Mouse (Mus musculus) lung, embryonic 16.5 days (tissue): ENCODE data around the gene Ints3. TPM values are rescaled to one million over a fixed set of nuclear protein-coding genes. Genes with fewer than 3 reads are reported as not detected.

Source experiments
- ATAC-seq: fragments of 200-750 bp; cut with Nextera tagmentation; 2 replicates; pipeline ENCODE4 v1.8.0; 2017; ENCODE audit warnings: low read depth, mild to moderate bottlenecking, moderate library complexity
- H3K27ac ChIP-seq: fragments of 300-500 bp; sonication (generic); 2 replicates; pipeline ENCODE4 v1.5.1; 2014; ENCODE audit warnings: mild to moderate bottlenecking, control low read depth, low read length
- H3K27me3 ChIP-seq: fragments of 300-500 bp; sonication (generic); 2 replicates; pipeline ENCODE4 v1.6.1; 2014; ENCODE audit warnings: low read depth, low read length, mixed read lengths; ENCODE audit not compliant: control insufficient read depth, insufficient read depth
- H3K36me3 ChIP-seq: fragments of 300-500 bp; sonication (generic); 2 replicates; pipeline ENCODE4 v1.6.1; 2014; ENCODE audit warnings: low read length; ENCODE audit not compliant: control insufficient read depth, insufficient read depth
- H3K4me1 ChIP-seq: fragments of 300-500 bp; sonication (generic); replicated peaks from 2 replicates; pipeline ENCODE4 v1.6.1; 2014; ENCODE audit warnings: low read length, mixed read lengths; ENCODE audit not compliant: control insufficient read depth, insufficient read depth
- H3K4me2 ChIP-seq: fragments of 300-500 bp; sonication (generic); 2 replicates; pipeline ENCODE4 v1.6.1; 2014; ENCODE audit warnings: low read depth, low read length, control low read depth
- H3K4me3 ChIP-seq: fragments of 300-500 bp; sonication (generic); 2 replicates; pipeline ENCODE4 v1.5.1; 2014; ENCODE audit warnings: mild to moderate bottlenecking, low read length, control low read depth
- H3K9ac ChIP-seq: fragments of 300-500 bp; sonication (generic); 2 replicates; pipeline ENCODE4 v1.6.1; 2014; ENCODE audit warnings: low read length, control low read depth
- H3K9me3 ChIP-seq: fragments of 300-500 bp; sonication (generic); 2 replicates; pipeline ENCODE4 v1.6.1; 2016; ENCODE audit warnings: low read length; ENCODE audit not compliant: control insufficient read depth
- WGBS: fragments of 180-500 bp; shearing (Covaris S2); extraction: QIAGEN DNeasy Blood & Tissue Kit; methylation state at CpG from one replicate; pipeline ENCODE4 v1.1.7; 2014; 5-methylcytosine and 5-hydroxymethylcytosine counted together
- polyA plus RNA-seq: library from polyadenylated mRNA; unstranded; fragments of >200 nt; fragmentation: Nextera tagmentation; extraction: Ambion mirVana; gene quantifications from 2 replicates; pipeline ENCODE4 v1.2.1, GENCODE M21; 2015

Ints3 gene
- polyA plus RNA-seq, 1 experiment from 2014 or later, result 28.7 TPM

- peak overlapping the region; percentile 95 for H3K27ac ChIP-seq
- peak overlapping the region; percentile 35 for H3K4me3 ChIP-seq
- ATAC-seq, result peak; percentile 32
- H3K4me2 ChIP-seq, result peak overlapping the region; percentile 52
- no peaks in the 10 kb centered on the region for H3K36me3 ChIP-seq
- peaks cover 3% of the 10 kb centered on the region; the same call in 1 of the 2 replicates for H3K9me3 ChIP-seq
- H3K9ac ChIP-seq, result peak overlapping the region; percentile 54
- H3K27me3 ChIP-seq, result no peaks in the 10 kb centered on the region
- peaks cover 10% of the 10 kb centered on the region for H3K4me1 ChIP-seq
- 29% methylated on average over 7 of the region's 7 CpGs for WGBS
Observed at GRCm38 (mm10) chr3:90447123-90447494, 13.7 kb upstream of the Ints3 start.

GRCm38 (mm10) chr3:90446389-90447122 is 13.1 kb upstream of the Ints3 start:
- Histone ChIP-seq H3K4me3 (peak overlapping the region; percentile 35), H3K36me3 (no peaks in the 10 kb centered on the region), H3K27me3 (no peaks in the 10 kb centered on the region), H3K4me2 (peak overlapping the region; percentile 52), H3K9ac (peak overlapping the region; percentile 54), H3K4me1 (peaks cover 10% of the 10 kb centered on the region), H3K27ac (peak overlapping the region; percentile 95), H3K9me3 (peaks cover 3% of the 10 kb centered on the region; the same call in 1 of the 2 replicates)
- 1% methylated on average over 17 of the region's 17 CpGs for whole genome bisulfite sequencing
- peak; percentile 96 for ATAC-seq

DNA sequence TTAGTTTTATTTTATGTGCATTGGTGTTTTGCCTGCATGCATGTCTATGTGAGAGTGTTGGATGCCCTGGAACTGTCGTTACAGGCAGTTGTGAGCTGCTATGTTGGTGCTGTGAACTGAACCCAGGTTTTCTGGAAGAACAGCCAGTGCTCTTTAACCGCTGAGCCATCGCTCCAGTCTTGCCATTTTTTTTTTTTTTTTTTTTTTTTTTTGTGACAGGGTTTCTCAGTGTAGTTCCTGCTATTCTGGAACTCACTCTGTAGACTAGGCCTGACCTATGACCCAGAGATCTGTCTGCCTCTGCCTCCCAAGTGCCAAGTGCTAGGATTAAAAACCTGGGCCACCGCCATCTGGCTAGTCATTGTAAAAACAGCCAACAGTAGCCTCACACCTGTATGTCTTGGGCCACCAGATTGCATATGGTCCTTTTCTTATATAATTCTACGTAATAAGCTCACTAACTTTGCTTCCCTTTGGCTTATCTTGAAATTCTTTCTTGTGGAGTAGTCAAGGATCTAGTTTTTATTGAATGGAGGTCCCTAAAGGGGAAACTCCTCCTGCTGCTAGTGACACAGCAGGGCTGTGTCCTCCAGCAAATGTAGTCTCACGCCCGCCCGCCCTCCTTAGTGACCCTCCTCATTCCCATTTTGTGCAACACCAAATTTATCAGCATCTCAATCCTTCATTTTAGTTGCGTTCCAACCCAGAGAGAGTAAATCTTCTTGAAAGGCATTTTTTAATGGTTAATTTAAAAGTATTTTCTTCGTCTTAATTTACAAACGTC is 12.2 kb upstream of the Ints3 start:
- Histone ChIP-seq H3K27me3 (no peaks in the 10 kb centered on the region), H3K4me2 (peak overlapping the region; percentile 52), H3K9me3 (peaks cover 3% of the 10 kb centered on the region; the same call in 1 of the 2 replicates), H3K27ac (peak overlapping the region; percentile 95), H3K9ac (0 out of 2 replicates have a peak overlapping the region, but pooled peaks have one; percentile 47), H3K36me3 (no peaks in the 10 kb centered on the region), H3K4me1 (peaks cover 7% of the 10 kb centered on the region; the same call in 1 of the 2 replicates), H3K4me3 (no peak overlapping the region; the same call in 1 of the 2 replicates)
- 51% methylated on average over 11 of the region's 11 CpGs for WGBS
- ATAC-seq, result peak; percentile 26; the same call in 1 of the 2 replicates

- H3K9me3 ChIP-seq, result peaks cover 3% of the 10 kb centered on the region; the same call in 1 of the 2 replicates
- WGBS, result 87% methylated on average over 3 of the region's 3 CpGs
- H3K27me3 ChIP-seq, result no peaks in the 10 kb centered on the region
- H3K4me2 ChIP-seq, result no peak overlapping the region
- no peak for ATAC-seq
- H3K9ac ChIP-seq, result no peak overlapping the region
- peaks cover 7% of the 10 kb centered on the region; the same call in 1 of the 2 replicates for H3K4me1 ChIP-seq
- no peak overlapping the region for H3K27ac ChIP-seq
- no peaks in the 10 kb centered on the region for H3K36me3 ChIP-seq
- no peak overlapping the region for H3K4me3 ChIP-seq
Observed at GRCm38 (mm10) chr3:90443977-90444376, 10.6 kb upstream of the Ints3 start.

- no peak overlapping the region for H3K27ac ChIP-seq
- ATAC-seq, result no peak
- H3K4me2 ChIP-seq, result no peak overlapping the region
- H3K9ac ChIP-seq, result no peak overlapping the region
- H3K9me3 ChIP-seq, result peaks cover 3% of the 10 kb centered on the region; the same call in 1 of the 2 replicates
- H3K4me1 ChIP-seq, result peaks cover 2% of the 10 kb centered on the region; the same call in 1 of the 2 replicates
- H3K27me3 ChIP-seq, result no peaks in the 10 kb centered on the region
- no peaks in the 10 kb centered on the region for H3K36me3 ChIP-seq
- WGBS, result 89% methylated on average over 2 of the region's 2 CpGs
- no peak overlapping the region for H3K4me3 ChIP-seq
Observed at GRCm38 (mm10) chr3:90440756-90441155, 7.3 kb upstream of the Ints3 start.

DNA sequence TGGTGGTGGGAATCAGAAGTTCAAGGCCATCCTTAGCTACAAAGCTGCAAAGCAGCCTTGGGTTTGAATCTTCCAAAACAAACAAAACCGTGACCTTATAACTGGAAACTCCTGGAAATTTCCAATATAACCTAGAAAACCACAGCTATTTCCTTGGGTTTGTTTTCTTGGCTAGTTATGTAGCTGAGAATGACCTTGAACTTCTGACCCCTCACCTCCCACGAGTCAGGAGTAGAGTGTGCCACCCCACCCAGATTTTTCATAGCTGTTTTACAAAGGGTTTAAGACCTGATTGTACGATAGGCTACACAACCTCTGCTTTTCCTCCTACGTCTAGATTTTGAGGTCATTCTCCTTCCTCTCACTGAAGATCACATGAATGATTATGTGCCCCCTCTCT is 3.7 kb upstream of the Ints3 start:
- Histone ChIP-seq H3K4me3 (no peak overlapping the region), H3K4me1 (peaks cover 8% of the 10 kb centered on the region), H3K27ac (no peak overlapping the region), H3K9ac (no peak overlapping the region), H3K4me2 (no peak overlapping the region), H3K9me3 (no peaks in the 10 kb centered on the region), H3K27me3 (no peaks in the 10 kb centered on the region), H3K36me3 (no peaks in the 10 kb centered on the region)
- WGBS, result 61% methylated on average over 4 of the region's 4 CpGs
- ATAC-seq, result no peak

DNA sequence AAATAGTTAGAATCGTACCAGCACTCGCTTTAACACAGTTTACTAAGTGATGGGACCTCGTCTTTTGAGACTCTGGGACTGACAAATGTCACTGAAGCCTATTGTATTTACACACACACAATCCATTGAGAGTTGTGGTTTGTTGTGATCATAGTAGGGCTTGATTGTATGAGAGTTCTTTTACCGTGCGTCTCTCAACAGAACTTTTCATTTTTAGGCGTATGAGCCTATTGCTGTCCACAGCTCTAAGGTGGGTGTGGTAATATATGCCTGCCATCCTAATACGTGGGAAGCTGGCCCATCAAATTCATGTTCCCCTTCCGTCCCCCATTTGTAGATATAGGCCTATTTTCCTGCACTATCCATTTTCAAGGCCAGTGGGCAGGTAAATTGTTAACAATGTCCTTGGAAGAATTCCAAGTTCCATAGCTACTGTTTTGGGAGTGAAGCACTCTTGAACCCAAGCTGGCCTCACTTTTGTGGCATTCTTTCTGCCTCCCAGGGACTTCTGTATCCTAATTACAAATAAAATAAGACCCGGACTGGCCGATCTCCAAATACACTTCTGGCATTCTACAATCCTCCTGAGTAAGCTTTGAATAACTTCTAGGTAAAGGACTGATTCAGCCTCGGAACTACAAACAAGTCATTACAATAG is 780 bp upstream of the Ints3 start:
- peak overlapping the region; percentile 66 for H3K9ac ChIP-seq
- H3K4me2 ChIP-seq, result peak overlapping the region; percentile 84
- ATAC-seq, result no peak
- 37% methylated on average over 11 of the region's 11 CpGs for WGBS
- no peaks in the 10 kb centered on the region for H3K36me3 ChIP-seq
- H3K4me1 ChIP-seq, result peaks cover 23% of the 10 kb centered on the region
- H3K27me3 ChIP-seq, result no peaks in the 10 kb centered on the region
- peak overlapping the region; percentile 96 for H3K27ac ChIP-seq
- no peaks in the 10 kb centered on the region for H3K9me3 ChIP-seq
- peak overlapping the region; percentile 61 for H3K4me3 ChIP-seq

- H3K4me1 ChIP-seq, result peaks cover 29% of the 10 kb centered on the region
- H3K4me2 ChIP-seq, result peak overlapping the region; percentile 84
- peak; percentile 32 for ATAC-seq
- H3K27me3 ChIP-seq, result no peaks in the 10 kb centered on the region
- no peaks in the 10 kb centered on the region for H3K9me3 ChIP-seq
- peak overlapping the region; percentile 61 for H3K4me3 ChIP-seq
- H3K9ac ChIP-seq, result peak overlapping the region; percentile 85
- under 1% methylated on average over 12 of the region's 12 CpGs for WGBS
- H3K27ac ChIP-seq, result peak overlapping the region; percentile 96
- H3K36me3 ChIP-seq, result no peaks in the 10 kb centered on the region
Observed at GRCm38 (mm10) chr3:90432811-90433219, 607 bp downstream of the Ints3 start.

DNA sequence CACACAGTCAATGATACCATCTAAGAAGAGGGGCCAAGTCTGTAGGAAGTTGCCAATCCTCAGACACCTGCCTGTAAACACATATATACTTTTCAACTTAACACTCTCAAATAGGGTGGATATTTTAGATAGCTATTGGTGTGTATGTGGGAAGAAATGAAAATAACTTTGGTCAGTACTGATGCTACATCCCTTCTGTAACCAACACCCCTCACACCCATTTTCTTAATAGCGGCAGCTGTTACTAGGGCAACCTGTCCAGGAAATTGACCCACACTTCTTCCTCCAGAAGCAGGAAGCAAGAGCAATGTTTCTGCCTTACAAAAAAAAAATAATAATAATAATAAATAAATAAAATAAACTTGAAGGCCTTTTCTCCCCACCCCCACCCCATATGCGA is 1.1 kb downstream of the Ints3 start:
- H3K9ac ChIP-seq, result peak overlapping the region; percentile 85
- H3K4me1 ChIP-seq, result peaks cover 29% of the 10 kb centered on the region
- H3K4me2 ChIP-seq, result peak overlapping the region; percentile 84
- H3K36me3 ChIP-seq, result no peaks in the 10 kb centered on the region
- peak overlapping the region; percentile 96 for H3K27ac ChIP-seq
- peak overlapping the region; percentile 61 for H3K4me3 ChIP-seq
- WGBS, result 13% methylated on average over 2 of the region's 2 CpGs
- no peaks in the 10 kb centered on the region for H3K27me3 ChIP-seq
- no peak for ATAC-seq
- no peaks in the 10 kb centered on the region for H3K9me3 ChIP-seq
